Mouse (Mus musculus) MEL (cell line): Measurements from ENCODE around the gene Arsg. TPM values are rescaled to one million over a fixed set of nuclear protein-coding genes. Genes with fewer than 3 reads are reported as not detected.
A peak's percentile ranks its signal among the peaks of the same experiment; 100 is the strongest.

Source experiments
- DNase-seq: peaks from one replicate; pipeline ENCODE4 v3.0.0; 2011; ENCODE audit warnings: low read depth, low spot score
- H3K27ac ChIP-seq: 2 replicates; pipeline ENCODE4 v1.5.1; 2012; ENCODE audit warnings: low read depth, mild to moderate bottlenecking, control low read depth, low read length, moderate library complexity; ENCODE audit not compliant: control insufficient read depth
- H3K27me3 ChIP-seq, 2 experiments: fragments of 150-350 bp in 1 of 2; sonication (generic) in 1 of 2; 2 replicates each; pipeline ENCODE4 v1.6.1; 2012; ENCODE audit warnings: low read length in 2 of 2, mild to moderate bottlenecking in 2 of 2, improper control_type of control experiment in 1 of 2, moderate library complexity in 1 of 2; ENCODE audit not compliant: insufficient read depth in 2 of 2, control insufficient read depth in 1 of 2
- H3K36me3 ChIP-seq, 2 experiments: 2 replicates each; pipeline ENCODE4 v1.6.1; 2012 to 2014; ENCODE audit warnings: low read length in 2 of 2, improper control_type of control experiment in 1 of 2, inconsistent platforms in 1 of 2, mild to moderate bottlenecking in 1 of 2; ENCODE audit not compliant: insufficient read depth in 2 of 2, control insufficient read depth in 1 of 2
- H3K4me1 ChIP-seq, 2 experiments: fragments of 150-350 bp in 1 of 2; sonication (generic) in 1 of 2; 2 replicates each; pipeline ENCODE4 v1.6.1; 2012; ENCODE audit warnings: low read length in 2 of 2, improper control_type of control experiment in 1 of 2, mild to moderate bottlenecking in 1 of 2; ENCODE audit not compliant: insufficient read depth in 2 of 2, control insufficient read depth in 1 of 2
- H3K4me3 ChIP-seq, 2 experiments: fragments of 150-350 bp in 1 of 2; sonication (generic) in 1 of 2; 2 replicates each; pipeline ENCODE4 v1.5.1; 2012; ENCODE audit warnings: low read depth in 2 of 2, low read length in 2 of 2, mild to moderate bottlenecking in 2 of 2, moderate library complexity in 2 of 2, control low read depth in 1 of 2, improper control_type of control experiment in 1 of 2; ENCODE audit not compliant: control insufficient read depth in 1 of 2, insufficient read depth in 1 of 2
- H3K79me2 ChIP-seq: 2 replicates; pipeline ENCODE4 v1.6.1; 2012; ENCODE audit warnings: mild to moderate bottlenecking, low read length, moderate library complexity; ENCODE audit not compliant: control insufficient read depth, poor library complexity, insufficient read depth
- H3K9ac ChIP-seq: 2 replicates; pipeline ENCODE4 v1.6.1; 2012; ENCODE audit warnings: low read depth, mild to moderate bottlenecking, control low read depth, low read length, moderate library complexity; ENCODE audit not compliant: control insufficient read depth, poor library complexity, severe bottlenecking
- H3K9me3 ChIP-seq: fragments of 150-350 bp; sonication (generic); replicated peaks from 2 replicates; pipeline ENCODE4 v1.6.1; 2012; ENCODE audit warnings: mild to moderate bottlenecking, low read length, improper control_type of control experiment, moderate library complexity; ENCODE audit not compliant: insufficient read depth
- BHLHE40 ChIP-seq: IDR thresholded peaks from 2 replicates; pipeline ENCODE4 v1.6.1; 2012; ENCODE audit warnings: low read depth, mild to moderate bottlenecking, inconsistent platforms, low read length, improper control_type of control experiment, borderline replicate concordance
- CHD2 ChIP-seq: IDR thresholded peaks from 2 replicates; pipeline ENCODE4 v1.6.1; 2011; ENCODE audit warnings: low read length, improper control_type of control experiment
- CTCF ChIP-seq, 3 experiments: IDR thresholded peaks in 2 of 3; conservative IDR thresholded peaks in 1 of 3; 2 replicates each; pipeline ENCODE4 v1.5.1; 2011 to 2012; ENCODE audit warnings: low read length in 3 of 3, low read depth in 2 of 3, mild to moderate bottlenecking in 2 of 3, improper control_type of control experiment in 1 of 3, inconsistent platforms in 1 of 3, mixed read lengths in 1 of 3, moderate library complexity in 1 of 3; ENCODE audit not compliant: control insufficient read depth in 1 of 3, insufficient read depth in 1 of 3, poor library complexity in 1 of 3, severe bottlenecking in 1 of 3
- ELF1 ChIP-seq: IDR thresholded peaks from 2 replicates; pipeline ENCODE4 v1.6.1; 2014; ENCODE audit warnings: low read depth, mild to moderate bottlenecking, inconsistent platforms, low read length, improper control_type of control experiment, moderate library complexity
- EP300 ChIP-seq, 2 experiments: IDR thresholded peaks; 2 replicates each; pipeline ENCODE4 v1.6.1; 2011; ENCODE audit warnings: improper control_type of control experiment in 2 of 2, low read length in 2 of 2, low read depth in 1 of 2, mild to moderate bottlenecking in 1 of 2
- ETS1 ChIP-seq: IDR thresholded peaks from 2 replicates; pipeline ENCODE4 v1.6.1; 2012; ENCODE audit warnings: low read depth, mild to moderate bottlenecking, inconsistent platforms, low read length, improper control_type of control experiment, moderate library complexity
- GABPA ChIP-seq: IDR thresholded peaks from 2 replicates; pipeline ENCODE4 v1.6.1; 2012; ENCODE audit warnings: low read depth, mild to moderate bottlenecking, inconsistent platforms, low read length, improper control_type of control experiment, moderate library complexity
- GATA1 ChIP-seq: IDR thresholded peaks from 2 replicates; pipeline ENCODE4 v1.6.1; 2011; ENCODE audit warnings: low read depth, low read length, improper control_type of control experiment
- HCFC1 ChIP-seq: IDR thresholded peaks from 2 replicates; pipeline ENCODE4 v1.6.1; 2012; ENCODE audit warnings: low read depth, mild to moderate bottlenecking, inconsistent platforms, low read length, improper control_type of control experiment, moderate library complexity
- JUND ChIP-seq: IDR thresholded peaks from 2 replicates; pipeline ENCODE4 v1.6.1; 2011; ENCODE audit warnings: low read depth, mild to moderate bottlenecking, improper control_type of control experiment, low read length
- KAT2A ChIP-seq: conservative IDR thresholded peaks from 2 replicates; pipeline ENCODE4 v1.6.1; 2012; ENCODE audit warnings: low read depth, low read length, improper control_type of control experiment, inconsistent platforms
- MAFK ChIP-seq: IDR thresholded peaks from 2 replicates; pipeline ENCODE4 v1.6.1; 2011; ENCODE audit warnings: low read depth, mild to moderate bottlenecking, low read length, improper control_type of control experiment, borderline replicate concordance
- MAX ChIP-seq: IDR thresholded peaks from 2 replicates; pipeline ENCODE4 v1.6.1; 2011; ENCODE audit warnings: low read length, improper control_type of control experiment
- MAZ ChIP-seq: IDR thresholded peaks from 2 replicates; pipeline ENCODE4 v1.6.1; 2012; ENCODE audit warnings: low read depth, mild to moderate bottlenecking, inconsistent platforms, low read length, improper control_type of control experiment
- NELFE ChIP-seq: IDR thresholded peaks from 2 replicates; pipeline ENCODE4 v1.6.1; 2011; ENCODE audit warnings: low read depth, low read length, improper control_type of control experiment
- NRF1 ChIP-seq: IDR thresholded peaks from 2 replicates; pipeline ENCODE4 v1.6.1; 2014; ENCODE audit warnings: low read depth, mild to moderate bottlenecking, inconsistent platforms, low read length, improper control_type of control experiment, moderate library complexity; ENCODE audit not compliant: poor library complexity, insufficient read depth, severe bottlenecking
- POLR2A ChIP-seq, 2 experiments: IDR thresholded peaks; 2 replicates each; pipeline ENCODE4 v1.6.1; 2011 to 2012; ENCODE audit warnings: low read length in 2 of 2, mild to moderate bottlenecking in 2 of 2, control low read depth in 1 of 2, improper control_type of control experiment in 1 of 2, low read depth in 1 of 2, moderate library complexity in 1 of 2; ENCODE audit not compliant: control insufficient read depth in 1 of 2, insufficient read depth in 1 of 2, poor library complexity in 1 of 2
- RCOR1 ChIP-seq: IDR thresholded peaks from 2 replicates; pipeline ENCODE4 v1.6.1; 2012; ENCODE audit warnings: low read depth, mild to moderate bottlenecking, inconsistent platforms, low read length, improper control_type of control experiment
- TAL1 ChIP-seq: IDR thresholded peaks from 2 replicates; pipeline ENCODE4 v1.6.1; 2012; ENCODE audit warnings: mild to moderate bottlenecking, inconsistent platforms, low read length, moderate library complexity, mixed read lengths
- TBP ChIP-seq: IDR thresholded peaks from 2 replicates; pipeline ENCODE4 v1.8.0; 2011; ENCODE audit warnings: low read depth, low read length, improper control_type of control experiment
- TCF12 ChIP-seq: IDR thresholded peaks from 2 replicates; pipeline ENCODE4 v1.6.1; 2014; ENCODE audit warnings: low read depth, mild to moderate bottlenecking, inconsistent platforms, low read length, improper control_type of control experiment, moderate library complexity
- USF1 ChIP-seq: IDR thresholded peaks from 2 replicates; pipeline ENCODE4 v1.6.1; 2014; ENCODE audit warnings: low read depth, mild to moderate bottlenecking, inconsistent platforms, low read length, improper control_type of control experiment, moderate library complexity
- USF2 ChIP-seq, 2 experiments: IDR thresholded peaks; 2 replicates each; pipeline ENCODE4 v1.6.1; 2011 to 2012; ENCODE audit warnings: improper control_type of control experiment in 2 of 2, low read length in 2 of 2, borderline replicate concordance in 1 of 2, inconsistent platforms in 1 of 2, low read depth in 1 of 2, mild to moderate bottlenecking in 1 of 2; ENCODE audit not compliant: insufficient read depth in 1 of 2
- ZC3H11A ChIP-seq: IDR thresholded peaks from 2 replicates; pipeline ENCODE4 v1.6.1; 2012; ENCODE audit warnings: low read depth, mild to moderate bottlenecking, inconsistent platforms, low read length, improper control_type of control experiment
- ZKSCAN1 ChIP-seq: IDR thresholded peaks from 2 replicates; pipeline ENCODE4 v1.6.1; 2012; ENCODE audit warnings: low read depth, mild to moderate bottlenecking, inconsistent platforms, low read length, improper control_type of control experiment, moderate library complexity
- ZMIZ1 ChIP-seq: IDR thresholded peaks from 2 replicates; pipeline ENCODE4 v1.6.1; 2012; ENCODE audit warnings: low read depth, mild to moderate bottlenecking, inconsistent platforms, low read length, improper control_type of control experiment, moderate library complexity
- polyA plus RNA-seq, 2 experiments: library from polyadenylated mRNA; stranded (reverse) in 1 of 2; unstranded in 1 of 2; fragments of >175 nt in 1 of 2; fragments of >200 nt in 1 of 2; gene quantifications; 2 replicates each; pipeline versions ENCODE4 v1.2.1 to v1.2.4; 2012; ENCODE audit warnings: low replicate concordance in 2 of 2, low read depth in 1 of 2; ENCODE audit not compliant: insufficient read length in 2 of 2, insufficient read depth in 1 of 2, missing spikeins in 1 of 2
- total RNA-seq: library from RNA; depleted of rRNA; stranded (reverse); fragments of 300-350 nt; gene quantifications from 2 replicates; pipeline ENCODE4 v1.2.3, GENCODE M21; 2012

Arsg gene
- total and polyA plus RNA-seq, 3 experiments: 3.9 to 5.2 TPM; not detected in 1

GRCm38 (mm10) chr11:109615286-109615685 is 142.1 kb downstream of the Arsg start:
- H3K36me3 ChIP-seq: peaks cover 0 to 31% of the 10 kb centered on the region in 2 experiments; a peak in 2 of 4 replicates
- no peak overlapping the region for H3K4me3 ChIP-seq
- no peaks in the 10 kb centered on the region for H3K9me3 ChIP-seq
- no peak overlapping the region for H3K27ac ChIP-seq
- DNase-seq: no peak
- peaks cover 20 to 32% of the 10 kb centered on the region in 2 experiments for H3K4me1 ChIP-seq
- no peak overlapping the region for H3K9ac ChIP-seq
- H3K27me3 ChIP-seq: no peaks in the 10 kb centered on the region
- TF ChIP-seq ELF1: no peak
- no peak for TF ChIP-seq TAL1
- TF ChIP-seq HCFC1: no peak
- no peak for TF ChIP-seq MAZ
- H3K79me2 ChIP-seq: no peaks in the 10 kb centered on the region

GRCm38 (mm10) chr11:109616352-109616751 is 143.2 kb downstream of the Arsg start:
- Histone ChIP-seq H3K9me3 (no peaks in the 10 kb centered on the region), H3K79me2 (no peaks in the 10 kb centered on the region), H3K36me3 (peaks cover 0 to 28% of the 10 kb centered on the region in 2 experiments; a peak in 2 of 4 replicates), H3K27ac (peak overlapping the region; percentile 39; the same call in 1 of the 2 replicates), H3K9ac (peak overlapping the region; percentile 41; the same call in 1 of the 2 replicates), H3K27me3 (no peaks in the 10 kb centered on the region), H3K4me1 (peaks cover 18 to 31% of the 10 kb centered on the region in 2 experiments), H3K4me3 (no peak overlapping the region)
- no peak for TF ChIP-seq CTCF (IDR thresholded peaks at IDR 0.05 in 2 of 3, conservative IDR thresholded peaks at IDR 0.05 in 1 of 3; ENCODE audit: control insufficient read depth in 1 of 3, insufficient read depth in 1 of 3, low read depth in 2 of 3, low read length in 3 of 3, poor library complexity in 1 of 3, severe bottlenecking in 1 of 3)
- TF ChIP-seq CHD2: no peak
- no peak for TF ChIP-seq NELFE
- no peak for TF ChIP-seq ZKSCAN1
- peak; percentile 61; the same call in 1 of the 2 replicates for TF ChIP-seq TCF12
- TF ChIP-seq BHLHE40: no peak
- TF ChIP-seq USF1: no peak
- no peak for TF ChIP-seq KAT2A
- TF ChIP-seq MAFK: no peak
- TF ChIP-seq GABPA: no peak
- no peak for TF ChIP-seq USF2 (IDR thresholded peaks at IDR 0.05; ENCODE audit: borderline replicate concordance in 1 of 2, insufficient read depth in 1 of 2, low read depth in 1 of 2, low read length in 2 of 2)
- TF ChIP-seq GATA1: peak; percentile 74
- TF ChIP-seq POLR2A (IDR thresholded peaks at IDR 0.05; ENCODE audit: control insufficient read depth in 1 of 2, insufficient read depth in 1 of 2, low read depth in 1 of 2, low read length in 2 of 2, poor library complexity in 1 of 2): no peak
- no peak for TF ChIP-seq JUND
- TF ChIP-seq ZMIZ1: no peak
- 0 out of 2 replicates have a peak, but pooled peaks have one; percentile 9 for TF ChIP-seq RCOR1
- TF ChIP-seq ELF1: no peak
- no peak for TF ChIP-seq MAZ
- TF ChIP-seq TBP: no peak
- TF ChIP-seq TAL1: no peak
- no peak for TF ChIP-seq MAX
- peak; percentile 59 to 79 for TF ChIP-seq EP300 (IDR thresholded peaks at IDR 0.05; ENCODE audit: low read depth in 1 of 2, low read length in 2 of 2)
- TF ChIP-seq ETS1: peak; percentile 59
- TF ChIP-seq NRF1: no peak
- TF ChIP-seq ZC3H11A: no peak
- peak; percentile 37 for DNase-seq
